Mouse (Mus musculus) C2C12 (cell line): ENCODE results near the gene Cacybp.

Experiments
- CTCF ChIP-seq: IDR thresholded peaks from one replicate; pipeline ENCODE4 v1.5.1; 2011; ENCODE audit not compliant: control insufficient read depth, insufficient read depth, insufficient read length
- MAX ChIP-seq: IDR thresholded peaks from one replicate; pipeline ENCODE4 v1.6.1; 2011; ENCODE audit warnings: mild to moderate bottlenecking, control low read depth
- MYOG ChIP-seq: IDR thresholded peaks from one replicate; pipeline ENCODE4 v1.6.1; 2011; ENCODE audit not compliant: control insufficient read depth, insufficient read length; ENCODE audit errors: extremely low read depth

DNA sequence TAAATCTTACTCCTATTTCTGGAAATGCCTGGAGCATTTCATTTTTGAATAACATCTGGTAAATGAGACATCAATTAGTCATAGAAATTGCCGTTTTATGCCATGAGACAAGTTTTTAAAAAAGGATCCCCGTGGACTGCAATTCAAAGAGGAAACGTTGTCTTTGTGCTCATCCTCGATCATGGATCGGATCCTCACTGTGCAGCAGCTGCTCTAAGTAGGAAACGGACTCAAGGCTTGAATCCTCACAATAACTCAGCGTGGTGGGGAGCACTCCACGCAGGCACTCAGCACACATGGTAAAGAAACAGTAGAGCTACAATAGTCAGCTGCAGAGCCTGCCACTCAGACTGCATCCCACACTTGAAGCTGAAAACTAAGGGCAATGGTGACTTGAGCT, 35.8 kb downstream of the Cacybp start:
- TF ChIP-seq CTCF (no peak), MYOG (no peak), MAX (no peak)
